Mouse (Mus musculus): ENCODE measurements around the gene Fbrsl1. TPM values are rescaled to one million over a fixed set of nuclear protein-coding genes. Genes with fewer than 3 reads are reported as not detected.

Fbrsl1 gene
- total RNA-seq, 2 experiments from 2014 or later: 75.8 to 81.9 TPM

DNA sequence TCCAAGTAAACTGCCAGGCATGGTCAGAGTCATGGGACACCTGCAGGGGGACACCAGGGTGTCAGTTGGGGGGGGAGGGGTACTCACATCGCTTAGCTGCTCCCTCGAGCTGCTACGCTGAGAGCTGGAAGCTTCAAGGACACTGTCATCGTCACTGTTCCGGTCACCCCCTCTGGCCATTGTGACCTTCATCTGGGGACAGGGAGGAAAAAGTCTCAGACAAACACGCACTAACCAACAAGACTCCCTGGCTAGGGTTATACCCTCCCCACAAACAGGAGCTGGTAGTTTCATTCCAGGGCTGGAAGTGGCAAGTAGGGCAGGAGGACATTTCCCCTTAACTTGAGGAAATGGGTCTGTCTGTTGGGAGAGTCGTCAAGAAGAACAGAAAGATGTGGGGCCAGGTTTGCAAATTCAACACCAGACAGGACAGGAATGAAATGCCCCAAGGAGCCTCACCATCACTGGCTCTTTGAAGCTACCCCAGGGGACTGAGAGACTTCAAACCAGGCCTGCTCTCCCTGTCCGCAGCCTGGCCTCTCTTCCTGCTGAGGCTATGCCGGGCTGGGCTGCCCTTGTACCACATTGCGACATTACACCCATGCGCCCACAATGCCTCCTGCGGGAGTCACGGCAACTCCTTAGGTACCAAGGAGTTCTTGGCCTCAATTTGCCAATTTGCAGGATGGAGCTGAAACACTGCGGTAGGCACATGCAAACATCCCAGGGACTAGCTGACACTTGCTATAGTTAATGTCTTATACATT is 30.4 kb downstream of the Fbrsl1 start:
- intact Hi-C loops (cut with DNase I): no loop called here
- DNase-seq (ENCODE audit: low spot score in 2 of 2): no peak

DNA sequence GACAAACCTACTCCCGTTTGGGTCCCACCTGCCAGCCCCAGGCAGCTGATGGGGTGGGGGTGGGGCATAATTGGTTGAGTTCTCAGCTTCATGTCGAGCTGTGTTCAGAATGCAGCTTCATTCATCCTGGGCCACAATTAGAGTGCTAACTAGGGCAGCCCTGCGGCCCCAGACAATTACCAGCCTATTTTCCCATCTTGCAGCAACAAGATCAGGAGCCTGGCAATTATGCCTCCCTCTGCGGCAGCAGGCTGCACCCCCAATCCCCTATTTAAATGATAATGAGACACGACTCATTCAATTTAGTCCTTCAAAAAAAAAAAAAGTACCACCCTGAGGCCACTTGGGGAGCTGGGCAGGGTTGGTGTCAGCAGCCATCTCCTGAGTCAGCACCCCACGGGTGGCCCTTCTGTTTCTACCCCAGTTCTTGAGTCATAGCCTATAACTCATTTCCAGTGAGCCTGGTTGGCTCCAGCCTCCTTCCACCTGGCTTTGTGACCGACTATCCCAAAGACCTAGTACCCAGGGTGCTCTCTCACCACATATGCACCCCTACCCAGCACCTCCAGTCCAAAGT is 31.4 kb downstream of the Fbrsl1 start:
- DNase-seq (ENCODE audit: low spot score in 2 of 2): peak; percentile 65 to 77
- intact Hi-C loops (cut with DNase I): no loop called here

DNA sequence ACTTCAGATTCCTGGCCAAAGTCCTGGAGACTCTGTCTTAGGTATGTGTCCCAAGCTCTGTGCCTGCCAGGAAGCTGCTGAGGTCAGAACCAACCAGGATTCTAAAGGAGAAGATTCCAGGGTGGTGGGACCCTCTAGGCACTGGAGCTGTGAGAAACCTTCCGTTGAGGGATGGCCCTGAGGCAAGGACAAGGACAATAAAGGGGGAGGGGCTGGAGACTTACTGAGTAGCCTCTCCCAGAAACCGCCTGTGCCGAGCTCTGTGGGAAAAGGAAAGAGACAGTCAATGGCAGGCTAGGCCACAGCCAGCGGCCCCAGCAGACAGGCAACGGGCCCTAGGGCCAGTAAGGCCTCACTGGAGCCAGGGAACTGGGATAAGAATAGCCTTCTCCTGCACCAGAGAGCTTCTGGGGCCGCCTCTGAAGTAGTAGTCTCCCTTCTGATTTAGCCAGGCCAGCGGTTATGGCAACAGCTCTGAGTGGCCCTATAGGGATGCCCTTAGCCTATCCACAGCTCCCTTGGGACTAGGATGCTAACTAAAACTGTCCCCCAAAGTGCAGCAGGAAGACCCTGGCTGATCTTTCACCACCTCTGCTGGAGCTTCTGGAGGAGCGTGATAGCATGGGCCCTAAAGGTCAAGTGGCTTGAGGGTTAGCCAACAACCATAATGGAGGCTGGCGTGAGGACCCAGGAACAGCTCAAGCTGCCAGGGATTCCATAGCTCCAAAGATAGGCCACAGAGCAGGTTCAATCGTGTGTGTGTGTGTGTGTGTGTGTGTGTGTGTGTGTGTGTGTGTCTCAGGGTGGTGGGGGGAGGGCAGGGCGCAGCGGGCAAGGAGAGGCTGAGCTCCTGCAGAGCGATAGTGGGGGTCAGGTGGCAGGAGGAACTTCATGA is 32.2 kb downstream of the Fbrsl1 start:
- no peak for DNase-seq (ENCODE audit: low spot score in 2 of 2)
- intact Hi-C loops (cut with DNase I): no loop called here

DNA sequence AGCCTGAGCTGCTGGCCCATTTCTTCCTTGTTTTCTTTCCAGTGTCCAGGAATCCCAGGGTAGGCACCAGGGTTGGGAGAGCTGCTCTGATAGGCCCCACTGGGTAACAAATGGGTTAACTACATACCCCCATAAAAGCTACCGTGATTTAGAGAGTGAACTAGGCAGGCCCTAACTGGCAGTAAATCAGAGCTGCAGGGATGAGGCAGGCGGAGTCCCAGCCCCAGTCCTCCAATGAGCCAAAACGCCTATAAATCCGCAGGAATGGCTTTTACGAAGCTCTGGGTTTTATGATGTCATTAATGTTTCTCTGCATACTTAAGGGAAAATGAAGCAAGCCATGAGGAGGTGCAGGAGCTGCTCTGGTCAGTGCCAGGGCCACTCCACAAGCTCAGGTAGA is 33.3 kb downstream of the Fbrsl1 start:
- intact Hi-C loops (cut with DNase I): no loop called here

DNA sequence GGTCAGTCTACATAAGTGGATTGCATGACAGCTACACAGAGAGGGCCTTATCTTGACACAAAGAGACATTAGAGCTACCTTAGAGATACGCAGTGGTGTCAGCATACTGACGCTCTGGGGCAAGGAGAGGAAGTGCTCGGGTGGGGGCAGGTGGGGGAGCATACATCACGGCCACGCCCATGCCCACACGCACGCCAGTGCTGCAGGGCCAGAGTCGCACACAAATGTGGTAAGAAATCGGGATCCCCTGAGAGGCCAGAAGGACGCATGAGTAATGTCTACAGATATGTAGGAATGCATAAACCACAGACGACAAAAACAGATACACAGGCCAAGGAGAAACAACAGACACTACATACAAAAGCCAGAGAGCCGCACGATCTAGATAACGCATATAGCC is 35.3 kb downstream of the Fbrsl1 start:
- intact Hi-C loops (cut with DNase I): no loop called here
- DNase-seq (ENCODE audit: low spot score in 2 of 2): no peak

More for the DNA sequence above, 33.3 kb downstream of the Fbrsl1 start:
- no peak for DNase-seq (ENCODE audit: low spot score in 2 of 2)

DNA sequence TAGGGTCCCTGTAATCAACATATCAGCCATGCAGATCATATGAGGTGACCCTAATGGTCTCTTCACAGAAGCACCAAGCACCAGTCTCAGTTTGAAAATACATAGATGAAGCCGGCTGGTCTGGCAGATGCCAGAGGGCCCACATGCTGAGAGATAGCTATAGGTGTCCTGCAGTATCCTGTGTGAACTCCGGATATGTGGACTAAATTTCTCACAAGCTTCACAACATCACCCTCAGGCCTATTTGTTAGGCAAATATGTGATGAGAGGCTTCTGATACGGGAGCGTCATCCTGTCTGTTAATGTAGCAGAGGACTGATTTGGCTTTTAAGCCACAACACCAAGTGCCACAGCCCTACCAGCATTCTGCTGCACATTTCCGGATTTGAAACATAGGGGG is 37.9 kb downstream of the Fbrsl1 start:
- DNase-seq (ENCODE audit: low spot score in 2 of 2): no peak
- intact Hi-C loops (cut with DNase I): no loop called here

DNA sequence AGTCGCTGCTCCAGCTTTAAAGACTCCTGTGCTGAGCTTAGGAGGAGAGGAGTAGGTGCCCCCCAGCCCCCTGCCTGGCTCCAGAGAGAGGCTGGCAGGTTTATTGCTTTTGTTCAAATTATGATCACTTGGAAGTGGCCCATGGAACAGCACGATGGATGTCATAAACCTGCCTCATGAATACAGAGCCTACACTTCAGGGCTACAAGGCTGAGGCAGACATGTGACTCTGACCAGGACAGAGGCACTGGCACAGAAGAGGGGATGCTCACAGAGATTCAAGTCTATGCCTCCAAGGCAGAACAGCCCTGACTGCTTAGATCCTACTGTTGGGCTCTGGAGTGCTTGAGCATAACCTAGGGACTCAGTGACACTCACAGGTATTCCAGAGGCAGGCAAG is 39.3 kb downstream of the Fbrsl1 start:
- intact Hi-C loops (cut with DNase I): no loop called here
- no peak for DNase-seq (ENCODE audit: low spot score in 2 of 2)

DNA sequence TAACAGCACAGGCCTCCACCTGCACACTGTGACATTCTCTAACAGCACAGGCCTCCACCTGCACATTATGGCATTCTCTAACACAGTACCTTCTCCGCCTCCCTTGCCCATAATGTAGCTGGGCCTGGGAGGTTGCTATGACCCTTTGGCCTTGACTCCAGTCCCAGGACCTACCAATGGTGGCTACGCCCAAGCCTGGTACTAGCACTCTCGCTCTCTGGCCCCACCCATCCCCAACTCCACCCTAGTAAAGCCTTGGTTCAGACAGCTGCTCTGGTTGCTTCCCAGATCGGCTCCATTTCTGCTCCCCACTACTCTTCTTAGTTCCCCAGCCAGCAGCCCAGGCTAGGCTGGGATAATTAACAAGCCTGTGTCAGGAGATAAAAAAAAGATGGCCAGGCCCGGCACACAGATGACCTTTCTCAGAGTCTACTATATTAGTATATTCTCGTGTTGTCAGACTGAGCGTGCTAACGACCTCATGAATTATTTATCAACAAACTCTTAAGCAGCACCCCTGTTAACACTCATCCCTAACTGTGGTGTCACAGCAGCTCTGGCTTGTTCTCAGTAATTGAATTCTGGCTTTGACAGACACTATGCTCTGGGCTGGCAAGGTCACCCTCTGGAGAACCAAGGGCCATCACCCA is 42.1 kb downstream of the Fbrsl1 start:
- intact Hi-C loops (cut with DNase I): no loop called here
- DNase-seq (ENCODE audit: low spot score in 2 of 2): no peak

DNA sequence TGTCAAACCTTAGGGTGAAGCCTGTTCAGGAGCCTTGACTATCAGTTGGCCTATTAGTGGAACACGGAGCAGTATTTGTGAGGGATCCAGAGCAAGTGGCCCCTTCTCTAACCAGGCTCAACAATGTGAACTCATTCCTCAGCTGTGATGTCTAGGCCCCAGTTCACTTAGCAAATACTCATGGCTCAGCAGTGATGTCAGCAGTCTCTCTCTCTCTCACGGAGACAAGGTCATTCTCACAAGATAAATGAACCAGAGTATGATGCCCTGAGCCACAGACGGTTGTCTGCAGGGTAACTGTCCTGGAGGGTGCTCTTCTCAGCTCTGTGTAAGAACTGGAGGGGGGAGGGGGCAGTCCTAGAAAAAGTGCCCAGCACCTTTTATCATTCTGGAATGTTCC is 44.4 kb downstream of the Fbrsl1 start:
- intact Hi-C loops (cut with DNase I): no loop called here
- DNase-seq (ENCODE audit: low spot score in 2 of 2): no peak

DNA sequence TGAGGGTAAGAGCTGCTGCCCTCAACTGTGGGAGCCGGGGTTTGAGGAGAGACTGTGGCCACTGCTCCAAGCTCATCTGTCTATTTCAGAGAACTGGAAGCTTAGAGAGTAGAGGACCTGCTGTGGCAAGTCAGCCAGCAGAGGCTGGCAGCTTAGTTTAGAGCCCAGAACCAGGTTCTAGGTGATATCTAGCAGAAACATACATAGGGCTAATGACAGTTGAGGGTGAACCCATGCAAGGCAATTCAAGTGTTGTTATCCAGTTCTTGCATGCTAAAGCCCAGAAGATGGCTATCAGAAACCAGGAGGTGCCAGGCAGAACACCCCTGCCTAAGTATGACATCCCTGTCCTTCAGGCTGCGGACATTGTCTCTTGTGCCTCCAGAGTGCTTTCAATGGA is 45.7 kb downstream of the Fbrsl1 start:
- DNase-seq (ENCODE audit: low spot score in 2 of 2): no peak
- intact Hi-C loops (cut with DNase I): no loop called here

DNA sequence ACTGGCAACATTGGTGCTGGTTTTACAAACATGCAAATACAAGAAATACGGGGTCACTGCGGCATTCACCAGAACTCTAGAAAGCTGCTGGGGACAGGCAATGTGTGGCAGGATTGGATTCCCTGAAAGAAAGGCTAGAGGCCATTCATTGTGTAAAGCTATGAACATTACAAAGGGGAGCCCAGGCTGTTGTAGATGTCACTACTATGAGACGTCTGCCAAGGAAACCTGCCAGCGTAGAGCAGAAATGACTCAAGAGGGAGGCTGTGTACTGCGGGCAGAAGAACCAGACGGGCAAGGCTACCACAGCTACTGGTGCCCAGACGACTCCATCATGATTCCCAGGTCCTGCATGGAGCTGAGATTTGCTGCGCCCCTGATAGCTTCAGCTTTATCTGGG is 47.2 kb downstream of the Fbrsl1 start:
- DNase-seq (ENCODE audit: low spot score in 2 of 2): no peak
- intact Hi-C loops (cut with DNase I): no loop called here

DNA sequence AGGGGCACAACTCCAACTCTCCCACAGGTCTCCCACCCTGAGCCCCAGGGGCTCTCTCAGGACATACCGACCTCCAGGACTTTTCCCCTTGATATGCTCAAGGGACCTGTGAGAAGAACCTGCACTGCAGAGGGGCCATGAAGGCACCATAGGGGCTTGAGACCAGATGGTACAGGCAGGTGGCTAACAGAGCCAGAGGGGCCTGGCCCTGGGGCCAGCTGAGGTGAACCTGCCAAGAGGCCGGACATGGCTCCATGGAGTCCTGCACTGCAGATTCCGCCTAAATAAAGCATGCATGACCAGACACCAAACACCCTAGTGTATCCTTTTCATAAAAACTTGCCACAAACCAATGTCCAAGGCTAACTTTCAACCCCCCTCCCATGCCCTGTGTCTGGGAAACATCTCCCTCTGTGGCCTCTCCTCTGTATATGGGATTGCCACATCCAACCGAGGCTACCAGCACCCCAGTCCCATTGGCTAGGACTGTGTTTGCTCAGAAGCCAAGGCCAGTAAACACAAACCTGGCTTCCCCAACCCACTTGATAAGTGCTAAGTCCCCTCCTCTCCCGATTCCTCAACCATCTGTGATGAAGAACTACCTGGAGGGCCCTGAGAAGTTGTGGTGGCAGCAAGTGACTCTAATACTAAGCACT is 53.2 kb downstream of the Fbrsl1 start:
- no peak for DNase-seq (ENCODE audit: low spot score in 2 of 2)
- intact Hi-C loops (cut with DNase I): no loop called here

DNA sequence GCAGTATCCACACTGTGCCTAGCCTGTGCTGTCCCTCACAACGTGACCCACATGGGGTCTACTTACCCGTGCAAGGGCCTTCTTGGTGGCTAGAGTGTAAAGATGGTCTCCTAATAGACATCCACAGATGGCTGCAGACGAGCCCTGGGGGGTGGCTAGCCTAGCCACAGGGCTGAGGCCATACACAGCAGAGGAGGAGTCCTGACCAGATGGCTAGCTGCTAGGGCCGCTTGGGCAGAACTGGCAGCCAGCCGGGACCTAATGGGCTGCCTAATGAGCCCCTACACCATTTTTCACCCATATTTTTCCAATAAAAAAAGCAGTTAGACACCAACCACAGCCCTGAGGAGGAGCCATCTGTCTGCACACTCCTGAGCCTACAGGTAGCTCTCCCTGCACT is 55.6 kb downstream of the Fbrsl1 start:
- intact Hi-C loops (cut with DNase I): no loop called here
- no peak for DNase-seq (ENCODE audit: low spot score in 2 of 2)

DNA sequence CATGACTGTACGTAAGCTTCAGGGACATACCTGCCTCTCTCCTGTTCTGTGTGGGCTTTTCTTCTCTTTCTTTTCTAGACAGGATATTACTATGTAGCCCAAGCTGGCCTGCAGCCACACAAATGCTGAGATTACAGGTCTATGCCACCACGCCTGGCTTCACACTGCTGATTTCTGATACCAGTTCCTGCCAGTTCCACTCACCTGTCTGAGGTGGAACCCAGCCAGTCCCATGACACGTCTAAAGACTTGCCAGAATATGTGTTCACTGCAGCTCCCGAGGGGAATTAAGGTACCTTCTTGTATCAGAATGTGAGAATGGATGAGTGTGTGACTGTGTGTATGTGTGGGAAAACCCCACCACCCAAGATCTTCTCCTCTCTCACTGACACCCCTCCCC is 57.7 kb downstream of the Fbrsl1 start:
- intact Hi-C loops (cut with DNase I): no loop called here
- no peak for DNase-seq (ENCODE audit: low spot score in 2 of 2)

DNA sequence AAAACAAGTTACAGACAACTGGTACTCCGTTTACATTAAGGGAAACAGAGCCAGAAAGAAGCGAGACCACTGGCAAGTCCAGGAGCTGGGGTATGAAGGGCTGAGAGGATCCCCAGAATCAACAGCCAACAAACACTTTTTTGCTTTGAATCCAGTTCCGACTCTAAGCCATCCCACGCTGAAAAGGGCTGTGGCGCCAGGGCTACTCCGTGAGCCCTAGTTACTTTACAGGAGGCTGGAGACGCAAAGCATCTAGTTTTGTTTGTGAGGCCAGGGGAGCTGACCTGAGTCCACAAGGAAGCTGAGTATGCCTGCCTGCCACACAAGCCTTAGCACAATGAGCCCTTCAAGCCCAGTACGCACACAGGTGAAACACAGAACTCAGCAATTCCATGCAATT is 61.0 kb downstream of the Fbrsl1 start:
- DNase-seq (ENCODE audit: low spot score in 2 of 2): no peak
- intact Hi-C loops (cut with DNase I): no loop called here

DNA sequence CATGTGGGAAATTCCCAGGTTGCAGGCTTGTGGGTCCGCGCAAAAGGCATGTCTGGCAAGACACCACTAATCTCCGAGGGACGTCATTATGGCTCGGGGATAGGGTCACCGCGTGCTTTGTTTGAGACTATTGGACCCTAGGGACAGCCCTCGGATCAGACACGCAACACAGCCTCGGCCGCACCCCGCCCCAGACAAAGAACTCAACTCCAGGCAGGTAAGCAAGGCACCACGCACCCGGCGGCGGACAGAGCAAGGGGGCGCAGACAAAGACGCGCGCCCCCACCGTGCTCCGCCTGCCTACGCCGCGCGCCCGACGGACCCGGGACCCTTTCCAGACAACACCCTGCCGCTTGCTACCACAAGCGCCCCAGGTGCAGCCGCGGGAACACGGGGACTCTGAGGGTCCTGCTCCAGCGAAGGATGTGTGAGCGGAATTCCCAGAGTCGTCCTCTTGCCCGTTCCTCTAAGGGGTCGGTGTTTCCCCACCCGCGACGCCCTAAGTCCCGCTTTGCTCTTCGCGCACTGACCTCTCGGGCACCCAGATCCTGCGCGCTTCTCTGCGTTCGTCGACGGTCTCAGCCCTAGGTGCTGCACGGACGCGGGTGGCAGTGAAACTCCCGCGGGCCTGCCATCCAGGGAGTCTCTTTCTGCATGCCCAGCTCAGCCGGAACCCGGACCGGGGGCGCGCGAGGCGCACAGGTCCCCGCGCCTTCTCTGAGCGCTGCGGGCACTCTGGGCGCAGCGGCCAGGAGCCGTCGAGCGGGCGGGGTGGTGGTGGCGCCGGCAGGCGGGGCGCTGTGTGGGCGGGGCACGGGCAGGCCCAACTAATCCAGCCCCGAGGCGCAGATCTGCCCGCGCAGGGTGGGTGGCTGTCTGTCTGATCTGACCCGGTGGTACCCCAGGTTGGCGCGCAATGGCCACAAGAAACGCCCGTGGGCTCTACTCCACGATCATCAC is 61.7 kb downstream of the Fbrsl1 start:
- peak; percentile 58 to 70 for DNase-seq (ENCODE audit: low spot score in 2 of 2)
- intact Hi-C loops (cut with DNase I): no loop called here

DNA sequence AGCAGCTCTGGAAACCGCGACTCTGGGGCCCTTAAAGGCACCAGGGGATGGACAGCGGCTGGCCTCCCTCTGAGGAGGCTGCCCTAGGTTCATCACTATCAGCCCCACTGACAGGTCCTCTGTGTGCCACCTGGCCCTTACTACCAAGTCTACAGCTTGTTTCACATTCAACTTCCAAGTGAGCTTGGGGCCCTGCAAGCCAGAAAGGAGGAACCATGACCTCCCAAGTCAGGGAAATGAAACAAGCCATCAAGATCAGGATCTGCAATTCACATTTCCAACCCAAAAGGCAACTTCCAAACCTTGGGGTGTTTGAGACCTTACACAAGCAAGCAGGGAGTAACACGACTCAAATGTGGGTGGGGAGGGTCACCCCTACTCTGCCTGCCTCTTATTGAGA is 63.0 kb downstream of the Fbrsl1 start:
- intact Hi-C loops (cut with DNase I): no loop called here
- DNase-seq (ENCODE audit: low spot score in 2 of 2): no peak

DNA sequence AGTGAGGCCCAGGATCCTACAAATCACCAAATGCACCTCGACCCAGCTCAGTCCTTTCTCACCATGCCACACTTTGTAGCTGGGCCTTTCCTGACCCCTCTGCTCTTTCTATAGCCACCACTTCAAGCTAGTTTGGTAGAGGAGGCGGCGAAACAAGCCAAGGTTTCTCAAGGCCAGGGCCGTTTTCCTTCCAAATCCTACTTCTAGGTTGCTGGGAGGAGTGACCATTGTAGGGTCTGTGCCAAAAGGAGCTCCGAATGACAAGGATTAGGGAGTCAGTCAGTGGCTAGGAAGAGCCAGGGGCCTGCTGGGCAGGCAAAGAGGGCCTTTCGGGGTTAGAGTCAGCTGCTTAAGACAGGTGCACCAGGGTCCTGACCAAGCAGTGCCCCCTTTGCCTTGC is 63.8 kb downstream of the Fbrsl1 start:
- DNase-seq (ENCODE audit: low spot score in 2 of 2): no peak
- intact Hi-C loops (cut with DNase I): no loop called here
